Mouse (Mus musculus) granulocyte monocyte progenitor cell, adult 5-6 weeks (primary cell): ENCODE results near the gene Zfp536. TPM values are rescaled to one million over a fixed set of nuclear protein-coding genes. Genes with fewer than 3 reads are reported as not detected.

Experiments used
- total RNA-seq, 2 experiments: library from RNA; stranded (forward) in 1 of 2; stranded (reverse) in 1 of 2; fragments of 200-712, 200-1000 nt in 1 of 2; fragments of >200 nt in 1 of 2; fragmentation: Nextera tagmentation in 1 of 2; gene quantifications; 2 replicates each; pipeline ENCODE4 v1.2.3; 2014 to 2017

Gene Zfp536
- total RNA-seq, 2 experiments from 2014 or later, result 0.52 TPM; not detected in 1

Other genes with a start within 250 kb of the Zfp536 start
- 53.2 and 70.9 TPM in 2 replicates for gene Uri1, start 249.9 kb upstream of the Zfp536 start, total RNA-seq (2014; fragmentation: Nextera tagmentation)
- 61.3 and 64.5 TPM in 2 replicates for gene Uri1, start 249.9 kb upstream of the Zfp536 start, total RNA-seq (2017)